Comparison of ENCODE assay signal across 9 mouse cellular contexts in the genomic region with DNA sequence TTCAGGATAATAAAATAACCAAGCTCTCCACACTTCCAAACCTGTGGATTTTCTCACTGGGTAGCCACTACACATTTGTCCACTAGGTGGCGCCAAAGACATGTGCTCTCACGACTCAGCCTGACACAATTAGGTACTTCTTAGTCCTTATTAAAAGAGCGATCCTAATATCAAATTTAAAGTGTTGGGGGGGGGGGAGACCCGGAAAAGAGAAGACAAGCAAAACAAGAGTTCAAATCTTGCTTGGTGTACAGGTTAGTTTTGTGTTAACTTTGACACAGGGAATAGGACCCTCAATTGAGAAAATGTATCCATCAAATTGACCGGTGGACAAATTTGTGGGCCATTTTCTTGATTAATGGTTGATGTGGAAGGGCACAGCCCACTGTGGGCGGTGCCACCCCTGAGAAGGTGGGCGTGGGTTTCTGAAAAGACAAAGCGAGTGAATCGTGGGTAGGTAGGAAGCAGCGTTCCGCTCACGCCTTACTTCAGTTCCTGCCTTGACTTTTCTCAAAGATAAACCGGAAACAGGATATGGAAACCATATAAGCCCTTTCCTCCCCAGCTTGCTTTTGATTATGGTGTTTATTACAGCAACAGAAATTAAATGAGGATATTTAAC. TPM values are rescaled to one million over a fixed set of nuclear protein-coding genes. Genes with fewer than 3 reads are reported as not detected.
DNase-seq lines count a peak whose midpoint lies in the region; ATAC-seq and TF ChIP-seq lines count a peak whose summit lies in the region.
"Had no signal": no experiment of that assay in that cellular context is flagged by ENCODE, and none has a peak within 500 bp of the region (broad histone marks: within the 10 kb centered on the region; RNA-seq: fewer than 3 reads in every experiment).

No protein-coding gene starts in this region.

- no peak overlapping the region for H3K9ac ChIP-seq in hindbrain, embryonic 11.5 days (ENCODE audit: low read depth, low read length)
- no peak overlapping the region for H3K9ac ChIP-seq in hindbrain, embryonic 13.5 days
- no peak overlapping the region for H3K9ac ChIP-seq in stomach, postnatal 0 days (ENCODE audit: low read length)
- H3K9ac ChIP-seq: embryonic facial prominence, embryonic 15.5 days had no signal

- peak; percentile 82 for TF ChIP-seq CTCF in bone marrow, adult 2 months (IDR thresholded peaks at IDR 0.05; ENCODE audit: control insufficient read depth, insufficient read depth, low read length)
- TF ChIP-seq CTCF in embryonic fibroblast, embryonic 13.5 days (IDR thresholded peaks at IDR 0.05; ENCODE audit: borderline replicate concordance, insufficient read depth, low read length), result peak; percentile 82; the same call in 1 of the 2 replicates
- TF ChIP-seq CTCF in stomach, postnatal 0 days (IDR thresholded peaks at IDR 0.05; ENCODE audit: low read depth), result peak; percentile 98

- H3K27ac ChIP-seq in hindbrain, embryonic 11.5 days (ENCODE audit: low read depth, low read length), result no peak overlapping the region
- H3K27ac ChIP-seq in hindbrain, embryonic 13.5 days, result no peak overlapping the region
- H3K27ac ChIP-seq in bone marrow, adult 2 months (ENCODE audit: control insufficient read depth, insufficient read depth, low read depth, low read length, poor library complexity), result peak overlapping the region; percentile 30; the same call in 1 of the 2 replicates
- H3K27ac ChIP-seq in embryonic fibroblast, embryonic 13.5 days (ENCODE audit: insufficient read depth, low read length), result no peak overlapping the region
- H3K27ac ChIP-seq in stomach, postnatal 0 days (replicated peaks), result no peak overlapping the region
- H3K27ac ChIP-seq: embryonic facial prominence, embryonic 15.5 days had no signal

- H3K27me3 ChIP-seq in hindbrain, embryonic 11.5 days (ENCODE audit: control insufficient read depth, insufficient read depth, low read length), result no peaks in the 10 kb centered on the region
- 0 out of 2 replicates have a peak, but pooled peaks cover 3% of the 10 kb centered on the region for H3K27me3 ChIP-seq in hindbrain, embryonic 13.5 days
- no peaks in the 10 kb centered on the region for H3K27me3 ChIP-seq in stomach, postnatal 0 days (ENCODE audit: control insufficient read depth, insufficient read depth, low read length)
- H3K27me3 ChIP-seq: embryonic facial prominence, embryonic 15.5 days had no signal

- no peak for TF ChIP-seq POLR2A in bone marrow, adult 2 months (IDR thresholded peaks at IDR 0.05; ENCODE audit: borderline replicate concordance, control insufficient read depth, low read depth, low read length)
- TF ChIP-seq POLR2A in embryonic fibroblast, embryonic 13.5 days (IDR thresholded peaks at IDR 0.05; ENCODE audit: low read depth, low read length), result no peak

- no peak overlapping the region for H3K4me2 ChIP-seq in hindbrain, embryonic 11.5 days (replicated peaks; ENCODE audit: low read depth, low read length)
- H3K4me2 ChIP-seq in hindbrain, embryonic 13.5 days, result no peak overlapping the region
- no peak overlapping the region for H3K4me2 ChIP-seq in stomach, postnatal 0 days (replicated peaks; ENCODE audit: low read depth)
- H3K4me2 ChIP-seq: embryonic facial prominence, embryonic 15.5 days had no signal

- DNase-seq in hindbrain, embryonic 11.5 days (ENCODE audit: low spot score), result peak; percentile 87
- peak; percentile 97 for DNase-seq in induced T-regulatory cell, adult 2 months (ENCODE audit: low read depth)
- peak; percentile 81 to 84 for DNase-seq in left cerebral cortex, postnatal 25 days (ENCODE audit: low spot score in 2 of 2)
- DNase-seq in mesoderm, embryonic 11.5 days (ENCODE audit: low read depth, low spot score), result peak; percentile 67
- peak; percentile 78 for DNase-seq in stomach, postnatal 0 days (ENCODE audit: low spot score)

- 44% methylated on average over 13 of the region's 13 CpGs for WGBS in hindbrain, embryonic 11.5 days
- WGBS in hindbrain, embryonic 13.5 days, result 42% methylated on average over 13 of the region's 13 CpGs
- WGBS in bone marrow, adult 2 months, result under 1% methylated on average over 13 of the region's 13 CpGs
- WGBS in stomach, postnatal 0 days, result 35% methylated on average over 13 of the region's 13 CpGs

- no peak for ATAC-seq in hindbrain, embryonic 11.5 days (ENCODE audit: low FRiP score)
- ATAC-seq in hindbrain, embryonic 13.5 days (ENCODE audit: low FRiP score), result no peak
- ATAC-seq in stomach, postnatal 0 days (ENCODE audit: low FRiP score, low TSS enrichment), result peak; percentile 65

- H3K36me3 ChIP-seq in hindbrain, embryonic 11.5 days (ENCODE audit: control insufficient read depth, insufficient read depth, low read length), result no peaks in the 10 kb centered on the region
- H3K36me3 ChIP-seq in hindbrain, embryonic 13.5 days, result no peaks in the 10 kb centered on the region
- H3K36me3 ChIP-seq in stomach, postnatal 0 days (ENCODE audit: control insufficient read depth, insufficient read depth, low read length), result no peaks in the 10 kb centered on the region
- H3K36me3 ChIP-seq: embryonic facial prominence, embryonic 15.5 days had no signal

- intact Hi-C loops in left cerebral cortex, postnatal 25 days (cut with DNase I), result loop anchor here (1.0 to 5.0 kb wide), 5 partner anchors 34 to 241 kb away; partner anchors contain the start of gene Btnl2

- no peaks in the 10 kb centered on the region for H3K4me1 ChIP-seq in hindbrain, embryonic 11.5 days (replicated peaks; ENCODE audit: control insufficient read depth, insufficient read depth, low read length)
- no peaks in the 10 kb centered on the region for H3K4me1 ChIP-seq in hindbrain, embryonic 13.5 days (replicated peaks)
- H3K4me1 ChIP-seq in bone marrow, adult 2 months (ENCODE audit: control insufficient read depth, insufficient read depth, low read length), result peaks cover 2% of the 10 kb centered on the region; the same call in 1 of the 2 replicates
- no peaks in the 10 kb centered on the region for H3K4me1 ChIP-seq in embryonic fibroblast, embryonic 13.5 days (ENCODE audit: control insufficient read depth, insufficient read depth, low read length)
- no peaks in the 10 kb centered on the region for H3K4me1 ChIP-seq in stomach, postnatal 0 days (replicated peaks; ENCODE audit: control insufficient read depth, insufficient read depth)
- H3K4me1 ChIP-seq: embryonic facial prominence, embryonic 15.5 days had no signal

- no peaks in the 10 kb centered on the region for H3K9me3 ChIP-seq in hindbrain, embryonic 11.5 days (ENCODE audit: control insufficient read depth, low read length)
- no peaks in the 10 kb centered on the region for H3K9me3 ChIP-seq in hindbrain, embryonic 13.5 days
- 0 out of 2 replicates have a peak, but pooled peaks cover 4% of the 10 kb centered on the region for H3K9me3 ChIP-seq in stomach, postnatal 0 days (ENCODE audit: control insufficient read depth, low read length)
- H3K9me3 ChIP-seq: embryonic facial prominence, embryonic 15.5 days had no signal

- no peak for TF ChIP-seq EP300 in stomach, postnatal 0 days (optimal IDR thresholded peaks at IDR 0.05)

- H3K4me3 ChIP-seq in hindbrain, embryonic 11.5 days (ENCODE audit: low read depth, low read length), result no peak overlapping the region
- no peak overlapping the region for H3K4me3 ChIP-seq in hindbrain, embryonic 13.5 days
- H3K4me3 ChIP-seq in bone marrow, adult 2 months (replicated peaks; ENCODE audit: control insufficient read depth, low read depth, low read length), result peak overlapping the region; percentile 56
- no peak overlapping the region for H3K4me3 ChIP-seq in embryonic fibroblast, embryonic 13.5 days (ENCODE audit: insufficient read depth, low read length)
- H3K4me3 ChIP-seq in stomach, postnatal 0 days (ENCODE audit: low read depth, low read length), result no peak overlapping the region
- H3K4me3 ChIP-seq: embryonic facial prominence, embryonic 15.5 days had no signal

RNA-seq across cellular contexts. Expression of gene Tap1, which starts 16.4 kb away (rescaled TPM):
- 1.0 and 1.1 TPM in 2 replicates for polyA plus RNA-seq in hindbrain, embryonic 11.5 days (2014; fragmentation: Nextera tagmentation; extraction: Ambion mirVana)
- 1.1 and 1.3 TPM in 2 replicates for polyA plus RNA-seq in hindbrain, embryonic 13.5 days (2015; fragmentation: Nextera tagmentation; extraction: Ambion mirVana)
- 34.1 and 55.9 TPM in 2 replicates for polyA plus RNA-seq in bone marrow, adult 2 months (2011; ENCODE audit: insufficient read depth, insufficient read length, low replicate concordance, missing spikeins)
- 17.8 TPM in 2 replicates for polyA plus RNA-seq in embryonic fibroblast, embryonic 13.5 days (2011; ENCODE audit: insufficient read length, low read depth, missing spikeins)
- total RNA-seq in left cerebral cortex, postnatal 25 days (2021), result 1 to 10 TPM; 1.5 to 1.8 TPM
- polyA plus RNA-seq in stomach, postnatal 0 days (2015; fragmentation: Nextera tagmentation; extraction: Ambion mirVana), result 7.0 and 8.3 TPM in 2 replicates

RNA-seq across cellular contexts. Expression of gene Psmb9, which starts 16.6 kb away (rescaled TPM):
- 0.42 and 1.1 TPM in 2 replicates for polyA plus RNA-seq in hindbrain, embryonic 11.5 days (2014; fragmentation: Nextera tagmentation; extraction: Ambion mirVana)
- 0.89 and 1.5 TPM in 2 replicates for polyA plus RNA-seq in hindbrain, embryonic 13.5 days (2015; fragmentation: Nextera tagmentation; extraction: Ambion mirVana)
- polyA plus RNA-seq in bone marrow, adult 2 months (2011; ENCODE audit: insufficient read depth, insufficient read length, low replicate concordance, missing spikeins), result 111 and 156 TPM in 2 replicates
- polyA plus RNA-seq in embryonic fibroblast, embryonic 13.5 days (2011; ENCODE audit: insufficient read length, low read depth, missing spikeins), result 2.7 and 11.9 TPM in 2 replicates
- 1 to 10 TPM in 1 of 2 experiments, under 1 TPM in 1; 0.53 to 1.4 TPM for total RNA-seq in left cerebral cortex, postnatal 25 days (2021)
- 11.9 and 12.8 TPM in 2 replicates for polyA plus RNA-seq in stomach, postnatal 0 days (2015; fragmentation: Nextera tagmentation; extraction: Ambion mirVana)

RNA-seq across cellular contexts. Expression of gene H2-DMb1, which starts 18.1 kb away (rescaled TPM):
- 0.29 and 0.94 TPM in 2 replicates for polyA plus RNA-seq in hindbrain, embryonic 11.5 days (2014; fragmentation: Nextera tagmentation; extraction: Ambion mirVana)
- polyA plus RNA-seq in hindbrain, embryonic 13.5 days (2015; fragmentation: Nextera tagmentation; extraction: Ambion mirVana), result 0.60 and 0.84 TPM in 2 replicates
- polyA plus RNA-seq in bone marrow, adult 2 months (2011; ENCODE audit: insufficient read depth, insufficient read length, low replicate concordance, missing spikeins), result 42.1 and 59.8 TPM in 2 replicates
- polyA plus RNA-seq in embryonic fibroblast, embryonic 13.5 days (2011; ENCODE audit: insufficient read length, low read depth, missing spikeins), result 2.2 and 2.4 TPM in 2 replicates
- 1 to 10 TPM in 1 of 2 experiments, under 1 TPM in 1; 0.94 to 1.5 TPM for total RNA-seq in left cerebral cortex, postnatal 25 days (2021)
- 2.1 and 2.6 TPM in 2 replicates for polyA plus RNA-seq in stomach, postnatal 0 days (2015; fragmentation: Nextera tagmentation; extraction: Ambion mirVana)

RNA-seq across cellular contexts. Expression of gene Psmb8, which starts 26.5 kb away (rescaled TPM):
- 1.3 and 1.9 TPM in 2 replicates for polyA plus RNA-seq in hindbrain, embryonic 11.5 days (2014; fragmentation: Nextera tagmentation; extraction: Ambion mirVana)
- polyA plus RNA-seq in hindbrain, embryonic 13.5 days (2015; fragmentation: Nextera tagmentation; extraction: Ambion mirVana), result 2.7 and 3.7 TPM in 2 replicates
- 35.3 and 68.8 TPM in 2 replicates for polyA plus RNA-seq in bone marrow, adult 2 months (2011; ENCODE audit: insufficient read depth, insufficient read length, low replicate concordance, missing spikeins)
- polyA plus RNA-seq in embryonic fibroblast, embryonic 13.5 days (2011; ENCODE audit: insufficient read length, low read depth, missing spikeins), result 16.1 and 18.8 TPM in 2 replicates
- 1 to 10 TPM; 2.0 to 4.1 TPM for total RNA-seq in left cerebral cortex, postnatal 25 days (2021)
- polyA plus RNA-seq in stomach, postnatal 0 days (2015; fragmentation: Nextera tagmentation; extraction: Ambion mirVana), result 15.5 and 16.2 TPM in 2 replicates

RNA-seq across cellular contexts. Expression of gene H2-DMb2, which starts 27.9 kb away (rescaled TPM):
- polyA plus RNA-seq in hindbrain, embryonic 11.5 days (2014; fragmentation: Nextera tagmentation; extraction: Ambion mirVana), result not detected in 2 replicates
- 0.27 TPM in 2 replicates for polyA plus RNA-seq in hindbrain, embryonic 13.5 days (2015; fragmentation: Nextera tagmentation; extraction: Ambion mirVana)
- 24.3 and 38.9 TPM in 2 replicates for polyA plus RNA-seq in bone marrow, adult 2 months (2011; ENCODE audit: insufficient read depth, insufficient read length, low replicate concordance, missing spikeins)
- polyA plus RNA-seq in embryonic fibroblast, embryonic 13.5 days (2011; ENCODE audit: insufficient read length, low read depth, missing spikeins), result not detected in 2 replicates
- under 1 TPM; 0.46 to 0.92 TPM for total RNA-seq in left cerebral cortex, postnatal 25 days (2021)
- polyA plus RNA-seq in stomach, postnatal 0 days (2015; fragmentation: Nextera tagmentation; extraction: Ambion mirVana), result 0.45 and 0.53 TPM in 2 replicates

Comparison
In these comparisons a context has a peak if more than half of its experiments do, and no peak if none do; other contexts are left out.
1. RNA of gene H2-DMb1, which starts 18.1 kb away (polyA plus RNA-seq): 42.1 to 59.8 TPM in bone marrow, adult 2 months; 2.1 to 2.6 TPM in stomach, postnatal 0 days, 2.2 to 2.4 TPM in embryonic fibroblast, embryonic 13.5 days, 0.29 to 0.94 TPM in hindbrain, embryonic 11.5 days and 0.60 to 0.84 TPM in hindbrain, embryonic 13.5 days; every median in the first group is over 10 times any median in the second.
2. Peak in every context shown above with its lines, with median percentiles within 50 percentile points of each other: DNase-seq and CTCF ChIP-seq.